Mouse (Mus musculus): ENCODE measurements around the gene Corin. TPM values are rescaled to one million over a fixed set of nuclear protein-coding genes. Genes with fewer than 3 reads are reported as not detected.

Gene Corin
- polyA plus RNA-seq, 1 experiment from 2014 or later = 1.0 TPM

- H3K9ac ChIP-seq = no peak overlapping the region
- no peak for ATAC-seq (ENCODE audit: low FRiP score)
- no peak overlapping the region for H3K27ac ChIP-seq
- no peak overlapping the region for H3K4me3 ChIP-seq (replicated peaks)
- H3K4me1 ChIP-seq = no peaks in the 10 kb centered on the region
- no peaks in the 10 kb centered on the region for H3K9me3 ChIP-seq
- no peaks in the 10 kb centered on the region for H3K27me3 ChIP-seq
- no peak overlapping the region for H3K4me2 ChIP-seq
- no peaks in the 10 kb centered on the region for H3K36me3 ChIP-seq (replicated peaks)
- 56% methylated on average over 3 of the region's 3 CpGs for WGBS
Measured at GRCm38 (mm10) chr5:72363838-72364237, 140.4 kb downstream of the Corin start.

DNA sequence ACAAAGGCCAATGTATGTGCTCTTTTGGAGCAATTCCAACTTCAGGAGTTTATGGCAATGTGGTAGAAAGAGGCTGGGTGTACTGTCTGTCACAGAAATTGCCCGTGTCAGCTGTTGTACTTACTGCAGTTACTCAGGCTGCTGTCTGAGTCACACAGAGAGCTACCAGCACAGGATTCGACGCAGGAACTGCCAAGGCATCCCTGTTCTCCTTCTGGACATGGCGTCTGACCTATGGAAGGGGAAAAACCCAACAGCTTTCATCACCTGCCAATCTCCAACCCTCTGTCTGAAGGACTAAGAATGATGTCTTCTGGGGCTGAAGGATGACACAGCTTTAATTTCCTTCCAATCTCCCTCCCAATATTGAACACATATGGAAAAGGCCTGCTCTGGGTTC, 150.5 kb downstream of the Corin start:
- Histone ChIP-seq H3K27me3 (no peaks in the 10 kb centered on the region), H3K4me1 (no peaks in the 10 kb centered on the region; the same call in 1 of the 2 replicates), H3K9me3 (no peaks in the 10 kb centered on the region), H3K36me3 (replicated peaks) (no peaks in the 10 kb centered on the region), H3K4me2 (no peak overlapping the region), H3K27ac (no peak overlapping the region), H3K4me3 (replicated peaks) (no peak overlapping the region), H3K9ac (no peak overlapping the region)
- WGBS = 83% methylated on average over 4 of the region's 4 CpGs
- no peak for ATAC-seq (ENCODE audit: low FRiP score)

DNA sequence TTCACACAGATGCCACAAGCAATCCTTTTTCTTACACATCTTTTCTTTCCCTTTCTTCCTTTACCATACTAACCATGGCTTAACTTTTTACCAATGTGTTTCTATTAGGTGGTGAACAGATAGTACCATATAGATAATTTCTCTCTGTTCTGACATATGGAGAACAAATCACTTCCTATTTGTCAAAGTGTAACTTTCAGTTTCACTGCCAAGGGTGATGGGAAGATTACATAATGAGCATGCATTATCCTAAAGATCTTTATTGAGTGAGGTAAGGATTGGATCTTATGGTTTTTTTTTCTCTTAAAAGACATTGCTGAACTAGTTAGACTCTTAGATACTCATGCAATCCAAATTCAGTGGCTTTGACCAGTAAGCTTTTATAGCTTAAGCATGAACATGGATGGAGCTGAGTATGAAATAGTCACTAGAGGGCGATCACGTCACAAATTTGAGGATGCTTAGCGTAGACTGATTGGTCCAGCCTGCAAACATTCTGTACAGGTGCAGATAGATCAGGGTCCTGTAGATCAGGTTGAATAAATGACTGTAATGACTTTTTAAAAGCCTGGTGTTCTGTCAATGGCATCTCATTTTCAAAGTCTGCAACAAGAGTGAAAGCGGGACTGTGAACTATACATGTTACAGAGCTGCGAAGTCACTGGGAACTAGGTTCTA, 154.1 kb downstream of the Corin start:
- no peaks in the 10 kb centered on the region for H3K9me3 ChIP-seq
- H3K4me3 ChIP-seq (replicated peaks) = no peak overlapping the region
- no peak overlapping the region for H3K4me2 ChIP-seq
- no peaks in the 10 kb centered on the region for H3K36me3 ChIP-seq (replicated peaks)
- peak; percentile 91 for ATAC-seq (ENCODE audit: low FRiP score)
- WGBS = 33% methylated on average over 5 of the region's 5 CpGs
- no peaks in the 10 kb centered on the region; the same call in 1 of the 2 replicates for H3K4me1 ChIP-seq
- no peak overlapping the region for H3K9ac ChIP-seq
- no peak overlapping the region for H3K27ac ChIP-seq
- H3K27me3 ChIP-seq = no peaks in the 10 kb centered on the region

DNA sequence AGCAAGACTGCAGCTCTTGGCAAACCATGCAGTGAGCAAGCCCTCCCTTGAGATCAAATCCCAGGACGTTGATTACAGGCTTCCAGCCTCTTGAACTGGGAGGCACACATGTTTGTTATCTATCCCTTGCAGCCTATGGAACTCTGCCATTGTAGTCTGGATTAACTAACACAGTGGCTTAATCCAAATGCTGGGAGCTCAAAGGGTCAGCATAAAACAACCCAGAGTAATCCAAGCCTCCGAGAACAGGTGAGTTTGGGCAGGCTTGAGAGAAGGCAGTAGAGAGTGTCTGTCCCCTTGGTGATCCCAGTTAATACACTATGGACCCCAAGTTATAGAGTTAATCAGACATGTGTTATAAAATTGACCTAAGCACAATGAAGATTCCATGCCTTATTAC, 155.7 kb downstream of the Corin start:
- Histone ChIP-seq H3K27ac (no peak overlapping the region), H3K27me3 (no peaks in the 10 kb centered on the region), H3K36me3 (replicated peaks) (no peaks in the 10 kb centered on the region), H3K9ac (no peak overlapping the region), H3K4me1 (no peaks in the 10 kb centered on the region), H3K4me2 (no peak overlapping the region), H3K9me3 (no peaks in the 10 kb centered on the region), H3K4me3 (replicated peaks) (no peak overlapping the region)
- WGBS = 42% methylated on average over 2 of the region's 2 CpGs
- ATAC-seq (ENCODE audit: low FRiP score) = no peak

DNA sequence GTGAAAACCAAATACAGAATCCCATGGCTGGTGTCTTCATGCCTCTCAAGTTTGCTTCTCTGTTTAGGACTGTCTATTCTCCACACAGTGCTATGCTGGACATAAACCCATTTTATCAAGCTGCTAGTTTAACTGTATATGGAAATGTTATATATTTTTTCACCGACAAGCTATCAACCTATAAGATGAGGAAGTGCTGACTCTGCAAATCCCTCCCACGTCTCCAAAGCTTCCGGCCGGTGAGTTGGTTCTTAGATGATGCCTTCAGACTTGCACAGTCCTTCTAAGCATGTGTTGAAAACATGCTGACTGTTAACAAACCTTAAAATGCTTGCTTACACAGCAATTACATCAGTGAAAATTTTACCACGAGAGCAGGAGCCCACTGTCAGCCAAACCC, 168.4 kb downstream of the Corin start:
- Histone ChIP-seq H3K27ac (no peak overlapping the region), H3K4me3 (replicated peaks) (no peak overlapping the region), H3K4me1 (no peaks in the 10 kb centered on the region), H3K4me2 (no peak overlapping the region), H3K36me3 (replicated peaks) (no peaks in the 10 kb centered on the region), H3K9me3 (no peaks in the 10 kb centered on the region), H3K27me3 (no peaks in the 10 kb centered on the region), H3K9ac (no peak overlapping the region)
- ATAC-seq (ENCODE audit: low FRiP score) = no peak
- WGBS = 93% methylated on average over 5 of the region's 5 CpGs

- no peaks in the 10 kb centered on the region for H3K36me3 ChIP-seq (replicated peaks)
Measured at GRCm38 (mm10) chr5:72332901-72333300, 171.4 kb downstream of the Corin start.

DNA sequence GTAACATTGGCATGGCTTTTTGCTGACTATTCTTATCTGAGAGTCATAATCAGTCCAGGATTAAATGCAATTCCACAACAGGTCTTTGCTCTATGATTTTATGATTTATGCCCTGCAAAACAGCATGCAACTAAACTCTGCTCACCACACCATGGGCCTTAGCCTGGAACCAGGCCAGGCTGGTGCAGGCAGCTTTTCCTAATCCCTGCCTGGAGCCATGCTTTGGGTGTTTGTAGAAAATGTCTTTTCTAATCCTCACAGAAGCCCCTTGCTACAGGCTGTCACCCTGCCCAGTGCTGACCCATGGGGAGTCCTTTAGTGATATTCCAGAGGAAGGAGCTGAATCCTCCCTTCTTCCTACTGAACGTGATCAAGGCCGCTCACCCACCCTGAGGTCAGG, 173.1 kb downstream of the Corin start:
- WGBS = 85% methylated on average over 2 of the region's 2 CpGs
- Histone ChIP-seq H3K4me3 (replicated peaks) (no peak overlapping the region), H3K9me3 (no peaks in the 10 kb centered on the region), H3K27me3 (no peaks in the 10 kb centered on the region), H3K4me1 (peaks cover 9% of the 10 kb centered on the region; the same call in 1 of the 2 replicates), H3K4me2 (no peak overlapping the region), H3K9ac (no peak overlapping the region), H3K36me3 (replicated peaks) (no peaks in the 10 kb centered on the region), H3K27ac (no peak overlapping the region)
- ATAC-seq (ENCODE audit: low FRiP score) = no peak

More at GRCm38 (mm10) chr5:72332901-72333300, 171.4 kb downstream of the Corin start:
- Histone ChIP-seq H3K27ac (no peak overlapping the region), H3K27me3 (no peaks in the 10 kb centered on the region), H3K9ac (no peak overlapping the region), H3K4me1 (peaks cover 9% of the 10 kb centered on the region; the same call in 1 of the 2 replicates), H3K4me3 (replicated peaks) (no peak overlapping the region), H3K9me3 (no peaks in the 10 kb centered on the region), H3K4me2 (no peak overlapping the region)
- 91% methylated on average over 10 of the region's 10 CpGs for WGBS
- no peak for ATAC-seq (ENCODE audit: low FRiP score)

- H3K27me3 ChIP-seq = no peaks in the 10 kb centered on the region
- H3K4me2 ChIP-seq = no peak overlapping the region
- H3K9ac ChIP-seq = no peak overlapping the region
- no peak overlapping the region for H3K4me3 ChIP-seq (replicated peaks)
- H3K36me3 ChIP-seq (replicated peaks) = no peaks in the 10 kb centered on the region
- WGBS = 78% methylated on average over 11 of the region's 11 CpGs
- ATAC-seq (ENCODE audit: low FRiP score) = no peak
- no peaks in the 10 kb centered on the region for H3K9me3 ChIP-seq
- no peak overlapping the region for H3K27ac ChIP-seq
- peaks cover 9% of the 10 kb centered on the region; the same call in 1 of the 2 replicates for H3K4me1 ChIP-seq
Measured at GRCm38 (mm10) chr5:72330648-72331047, 173.6 kb downstream of the Corin start.

- Histone ChIP-seq H3K27ac (no peak overlapping the region), H3K4me1 (peaks cover 9% of the 10 kb centered on the region; the same call in 1 of the 2 replicates), H3K4me2 (no peak overlapping the region), H3K9ac (no peak overlapping the region), H3K27me3 (no peaks in the 10 kb centered on the region), H3K4me3 (replicated peaks) (no peak overlapping the region), H3K9me3 (no peaks in the 10 kb centered on the region), H3K36me3 (replicated peaks) (no peaks in the 10 kb centered on the region)
- peak; percentile 57 for ATAC-seq (ENCODE audit: low FRiP score)
- 54% methylated on average over 8 of the region's 8 CpGs for WGBS
Measured at GRCm38 (mm10) chr5:72329453-72329852, 174.8 kb downstream of the Corin start.

- WGBS = 87% methylated on average over 4 of the region's 4 CpGs
- ATAC-seq (ENCODE audit: low FRiP score) = no peak
- H3K36me3 ChIP-seq (replicated peaks) = no peaks in the 10 kb centered on the region
- no peak overlapping the region for H3K4me3 ChIP-seq (replicated peaks)
- H3K27me3 ChIP-seq = no peaks in the 10 kb centered on the region
- H3K4me2 ChIP-seq = no peak overlapping the region
- H3K27ac ChIP-seq = no peak overlapping the region
- no peaks in the 10 kb centered on the region for H3K4me1 ChIP-seq
- H3K9me3 ChIP-seq = no peaks in the 10 kb centered on the region
- no peak overlapping the region for H3K9ac ChIP-seq
Measured at GRCm38 (mm10) chr5:72315282-72315681, 189.0 kb downstream of the Corin start.

GRCm38 (mm10) chr5:72298418-72299104, 205.7 kb downstream of the Corin start:
- Histone ChIP-seq H3K9ac (no peak overlapping the region), H3K9me3 (no peaks in the 10 kb centered on the region), H3K27me3 (no peaks in the 10 kb centered on the region), H3K4me1 (no peaks in the 10 kb centered on the region), H3K4me2 (no peak overlapping the region), H3K27ac (no peak overlapping the region), H3K36me3 (replicated peaks) (0 out of 2 replicates have a peak, but pooled peaks cover 3% of the 10 kb centered on the region), H3K4me3 (replicated peaks) (no peak overlapping the region)
- ATAC-seq (ENCODE audit: low FRiP score) = 0 out of 2 replicates have a peak, but pooled peaks have one; percentile 36
- 69% methylated on average over 10 of the region's 10 CpGs for WGBS

DNA sequence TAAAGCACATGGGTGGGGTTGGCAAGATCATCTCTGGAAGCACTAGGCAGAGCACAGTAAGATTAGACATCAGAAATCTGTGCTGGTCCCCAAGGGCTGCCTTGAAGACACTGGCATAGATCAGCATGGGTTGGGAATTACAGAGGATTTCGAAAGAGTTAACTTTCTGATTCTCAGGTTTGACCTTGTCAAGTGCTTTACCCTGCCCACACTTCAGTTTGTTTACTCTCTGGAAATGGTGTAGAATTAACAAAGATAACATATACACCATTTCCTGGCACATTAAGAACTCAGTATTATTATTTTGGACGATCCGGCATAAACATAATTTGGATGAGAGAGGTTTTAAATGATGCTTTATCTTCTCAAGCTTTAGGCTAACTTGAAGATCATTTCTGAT, 219.2 kb downstream of the Corin start:
- no peak overlapping the region for H3K9ac ChIP-seq
- H3K4me2 ChIP-seq = no peak overlapping the region
- no peaks in the 10 kb centered on the region for H3K27me3 ChIP-seq
- no peak for ATAC-seq (ENCODE audit: low FRiP score)
- 94% methylated on average over 3 of the region's 3 CpGs for WGBS
- no peaks in the 10 kb centered on the region for H3K9me3 ChIP-seq
- H3K4me3 ChIP-seq (replicated peaks) = no peak overlapping the region
- H3K4me1 ChIP-seq = no peaks in the 10 kb centered on the region
- 0 out of 2 replicates have a peak, but pooled peaks cover 4% of the 10 kb centered on the region for H3K36me3 ChIP-seq (replicated peaks)
- no peak overlapping the region for H3K27ac ChIP-seq

DNA sequence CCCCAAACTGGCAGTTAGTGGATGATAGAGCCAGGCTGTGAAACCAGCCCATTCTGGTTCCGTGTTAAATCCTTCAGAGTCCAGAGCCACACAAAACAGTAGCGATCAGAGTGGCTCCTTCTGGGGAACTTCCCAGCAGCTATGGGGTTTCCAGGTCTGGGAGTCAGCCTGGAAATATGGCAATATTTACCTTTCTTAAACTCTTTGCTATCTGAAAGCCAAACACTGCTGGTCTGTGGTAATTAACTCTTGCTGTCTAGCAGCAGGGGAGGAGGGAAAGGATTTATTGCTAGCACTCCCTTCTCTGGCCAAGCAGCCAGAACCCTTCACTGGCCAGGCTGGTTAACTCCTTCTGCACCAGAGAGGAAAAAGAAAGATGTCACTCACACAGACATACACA, 221.4 kb downstream of the Corin start:
- Histone ChIP-seq H3K27ac (no peak overlapping the region), H3K9ac (no peak overlapping the region), H3K9me3 (no peaks in the 10 kb centered on the region), H3K4me2 (no peak overlapping the region), H3K36me3 (replicated peaks) (no peaks in the 10 kb centered on the region), H3K4me1 (no peaks in the 10 kb centered on the region), H3K4me3 (replicated peaks) (no peak overlapping the region), H3K27me3 (no peaks in the 10 kb centered on the region)
- 50% methylated on average over 2 of the region's 2 CpGs for WGBS
- ATAC-seq (ENCODE audit: low FRiP score) = no peak

All from forebrain, embryonic 12.5 days (tissue).